Mouse (Mus musculus) kidney, adult 2 months (tissue): ENCODE measurements around the gene Matn1. TPM values are rescaled to one million over a fixed set of nuclear protein-coding genes. Genes with fewer than 3 reads are reported as not detected.
A peak's percentile ranks its signal among the peaks of the same experiment; 100 is the strongest.

Experiments used
- DNase-seq: peaks from one replicate; pipeline ENCODE4 v3.0.0; 2021
- H3K27ac ChIP-seq: fragments of 200-500 bp; 2 replicates; pipeline ENCODE4 v1.5.1; 2012; ENCODE audit warnings: low read depth, low read length, control low read depth, inconsistent platforms; ENCODE audit not compliant: insufficient read depth
- H3K27me3 ChIP-seq: fragments of 200-500 bp; replicated peaks from 2 replicates; pipeline ENCODE4 v1.6.1; 2012; ENCODE audit warnings: mild to moderate bottlenecking, moderate library complexity, low read length, inconsistent platforms; ENCODE audit not compliant: control insufficient read depth, insufficient read depth
- H3K36me3 ChIP-seq: fragments of 200-500 bp; 2 replicates; pipeline ENCODE4 v1.6.1; 2012; ENCODE audit warnings: mild to moderate bottlenecking, moderate library complexity, low read length, inconsistent platforms; ENCODE audit not compliant: control insufficient read depth, insufficient read depth
- H3K4me1 ChIP-seq: fragments of 200-500 bp; 2 replicates; pipeline ENCODE4 v1.6.1; 2011; ENCODE audit warnings: low read length; ENCODE audit not compliant: control insufficient read depth, insufficient read depth
- H3K4me3 ChIP-seq: fragments of 200-500 bp; 2 replicates; pipeline ENCODE4 v1.5.1; 2011; ENCODE audit warnings: mild to moderate bottlenecking, low read depth, low read length, control low read depth; ENCODE audit not compliant: insufficient read depth
- CTCF ChIP-seq: fragments of 200-500 bp; conservative IDR thresholded peaks from 2 replicates; pipeline ENCODE4 v1.5.1; 2011; ENCODE audit warnings: low read depth, mild to moderate bottlenecking, control low read depth, low read length, moderate library complexity, mixed read lengths; ENCODE audit not compliant: insufficient read depth, insufficient read length
- POLR2A ChIP-seq: fragments of 200-500 bp; IDR thresholded peaks from one replicate; pipeline ENCODE4 v1.6.1; 2011; ENCODE audit warnings: low read depth, low read length, control low read depth
- WGBS: fragments of 180-500 bp; shearing (Covaris S2); methylation state at CpG from one replicate; pipeline ENCODE4 v1.1.7; 2018; 5-methylcytosine and 5-hydroxymethylcytosine counted together
- polyA plus RNA-seq: library from polyadenylated mRNA; depleted of rRNA; stranded (reverse); fragments of >200 nt; gene quantifications from 2 replicates; pipeline ENCODE4 v1.2.3, GENCODE M21; 2012

Matn1 gene
- polyA plus RNA-seq, 1 experiment = 0.06 TPM

- 67% methylated on average over 14 of the region's 14 CpGs for WGBS
- H3K4me1 ChIP-seq = no peaks in the 10 kb centered on the region
- no peak for TF ChIP-seq CTCF
- TF ChIP-seq POLR2A = no peak
- H3K27me3 ChIP-seq = no peaks in the 10 kb centered on the region
- no peak overlapping the region for H3K27ac ChIP-seq
- DNase-seq = no peak
- H3K4me3 ChIP-seq = no peak overlapping the region
- H3K36me3 ChIP-seq = no peaks in the 10 kb centered on the region
These were observed 1.5 kb upstream of the Matn1 start for GRCm38 (mm10) chr4:130942644-130943043.

- H3K27me3 ChIP-seq = no peaks in the 10 kb centered on the region
- H3K4me3 ChIP-seq = no peak overlapping the region
- TF ChIP-seq POLR2A (no peak), CTCF (no peak)
- H3K36me3 ChIP-seq = no peaks in the 10 kb centered on the region
- no peak for DNase-seq
- no peaks in the 10 kb centered on the region for H3K4me1 ChIP-seq
- H3K27ac ChIP-seq = no peak overlapping the region
- WGBS = 74% methylated on average over 7 of the region's 7 CpGs
These were observed 594 bp downstream of the Matn1 start for GRCm38 (mm10) chr4:130944779-130945178.

GRCm38 (mm10) chr4:130947094-130947647 is 3.0 kb downstream of the Matn1 start:
- H3K4me1 ChIP-seq = no peaks in the 10 kb centered on the region
- 22% methylated on average over 13 of the region's 13 CpGs for whole genome bisulfite sequencing
- DNase-seq = peak; percentile 17
- no peaks in the 10 kb centered on the region for H3K27me3 ChIP-seq
- no peaks in the 10 kb centered on the region for H3K36me3 ChIP-seq
- no peak overlapping the region for H3K27ac ChIP-seq
- TF ChIP-seq CTCF (peak; percentile 67), POLR2A (no peak)
- H3K4me3 ChIP-seq = no peak overlapping the region

- DNase-seq = no peak
- TF ChIP-seq CTCF = no peak
- TF ChIP-seq POLR2A = no peak
- no peaks in the 10 kb centered on the region for H3K4me1 ChIP-seq
- no peaks in the 10 kb centered on the region for H3K27me3 ChIP-seq
- H3K4me3 ChIP-seq = no peak overlapping the region
- no peak overlapping the region for H3K27ac ChIP-seq
- WGBS = 85% methylated on average over 35 of the region's 35 CpGs
- H3K36me3 ChIP-seq = no peaks in the 10 kb centered on the region
These were observed 5.7 kb downstream of the Matn1 start for GRCm38 (mm10) chr4:130949821-130950384.

- peak; percentile 35 for DNase-seq
- Histone ChIP-seq H3K27me3 (no peaks in the 10 kb centered on the region), H3K4me3 (no peak overlapping the region), H3K4me1 (no peaks in the 10 kb centered on the region), H3K27ac (no peak overlapping the region), H3K36me3 (no peaks in the 10 kb centered on the region)
- TF ChIP-seq CTCF (peak; percentile 33; the same call in 1 of the 2 replicates), POLR2A (no peak)
- WGBS = 18% methylated on average over 17 of the region's 17 CpGs
These were observed 8.3 kb downstream of the Matn1 start for GRCm38 (mm10) chr4:130952531-130952930.

- no peak for DNase-seq
- no peak overlapping the region for H3K27ac ChIP-seq
- no peaks in the 10 kb centered on the region for H3K4me1 ChIP-seq
- no peak overlapping the region for H3K4me3 ChIP-seq
- no peaks in the 10 kb centered on the region for H3K36me3 ChIP-seq
- WGBS = 53% methylated on average over 10 of the region's 10 CpGs
- no peaks in the 10 kb centered on the region for H3K27me3 ChIP-seq
- TF ChIP-seq CTCF = no peak
- TF ChIP-seq POLR2A = no peak
These were observed 13.0 kb downstream of the Matn1 start for GRCm38 (mm10) chr4:130957156-130957555.

GRCm38 (mm10) chr4:130958812-130959211 is 14.6 kb downstream of the Matn1 start:
- no peaks in the 10 kb centered on the region for H3K36me3 ChIP-seq
- 52% methylated on average over 5 of the region's 5 CpGs for WGBS

More at GRCm38 (mm10) chr4:130958812-130959211, 14.6 kb downstream of the Matn1 start:
- Histone ChIP-seq H3K4me3 (no peak overlapping the region), H3K27me3 (no peaks in the 10 kb centered on the region), H3K27ac (no peak overlapping the region), H3K4me1 (no peaks in the 10 kb centered on the region)
- no peak for DNase-seq
- TF ChIP-seq POLR2A (no peak), CTCF (no peak)
